Mouse (Mus musculus): ENCODE data around the gene Txnrd1.

Gene Txnrd1

DNA sequence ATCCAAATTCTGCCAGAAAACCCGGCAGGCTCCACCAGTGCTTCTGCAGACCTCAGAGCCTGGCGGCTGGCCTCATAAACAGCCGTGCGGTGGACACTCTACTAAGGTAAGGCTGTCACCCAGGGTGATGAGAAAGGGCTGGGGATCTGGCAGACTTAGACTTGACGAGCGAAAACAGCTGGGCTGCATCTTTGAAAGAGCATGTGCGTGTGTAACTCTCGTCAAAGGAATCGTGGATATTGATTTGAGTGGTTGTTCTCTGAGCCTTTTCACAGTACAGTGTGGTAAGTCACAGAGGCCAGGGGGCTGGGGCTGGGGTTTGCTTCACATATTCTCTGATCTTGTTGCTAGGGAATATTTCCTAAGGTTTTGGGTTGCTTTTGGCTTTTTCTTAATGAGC lies at the start of gene Txnrd1:
Txnrd1 (plus strand) TSS at position 26 of the 400 bp plus-strand sequence.
- peak; percentile 19 to 26 for DNase-seq

DNA sequence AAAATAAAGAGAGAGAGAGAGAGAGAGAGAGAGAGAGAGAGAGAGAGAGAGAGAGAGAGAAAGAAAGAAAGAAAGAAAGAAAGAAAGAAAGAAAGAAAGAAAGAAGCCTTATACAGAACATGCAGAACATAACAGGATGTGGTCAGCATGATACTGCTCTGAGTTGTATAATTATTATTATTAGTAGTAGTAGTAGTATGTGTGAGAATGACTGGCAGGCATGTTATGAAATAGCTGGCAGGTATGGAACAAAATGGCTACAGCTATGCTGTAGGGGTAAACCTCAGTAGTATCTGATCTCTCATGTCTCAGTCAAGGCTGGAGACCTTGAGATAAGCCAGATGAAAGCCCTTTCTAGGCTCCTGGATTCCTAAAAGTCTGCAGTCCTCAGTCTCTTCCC lies 44.6 kb upstream of the Txnrd1 start:
- DNase-seq: no peak

DNA sequence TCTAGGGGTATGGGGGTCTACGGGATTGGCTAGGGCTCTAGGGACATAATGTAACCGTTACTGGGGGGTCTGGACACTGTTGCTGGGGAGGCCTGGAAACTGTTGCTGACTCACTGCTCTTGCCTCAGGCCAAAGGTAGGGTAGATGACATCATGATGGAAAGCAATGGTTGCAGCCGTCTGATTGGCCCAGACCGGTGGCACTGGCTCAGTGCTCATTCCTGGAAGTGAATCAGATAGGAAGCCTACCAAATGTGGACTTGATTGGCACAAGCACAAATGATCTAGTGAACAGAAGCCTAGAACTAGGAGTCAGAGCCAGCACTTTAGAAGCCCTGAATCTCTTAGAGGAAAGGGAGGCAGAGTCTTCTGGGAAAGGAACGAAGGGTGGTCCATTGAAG lies 43.2 kb upstream of the Txnrd1 start:
- no peak for DNase-seq

DNA sequence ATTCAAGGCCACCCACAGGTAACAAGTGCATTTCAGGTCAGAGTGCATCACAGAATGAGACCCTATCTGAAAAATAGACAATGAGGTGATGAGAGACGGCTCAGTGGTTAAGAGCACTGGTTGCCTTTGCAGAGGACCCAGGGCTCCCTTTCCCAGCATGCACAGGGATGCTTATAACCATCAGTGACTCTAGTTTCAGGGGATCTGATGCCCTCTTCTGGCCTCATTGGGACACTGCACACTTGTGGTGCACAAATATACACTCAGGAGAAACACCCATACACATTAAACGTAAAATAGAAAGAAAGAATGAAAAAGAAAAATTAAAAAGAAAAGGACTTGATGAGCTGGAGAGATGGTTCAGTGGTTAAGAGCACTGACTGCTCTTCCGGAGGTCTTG lies 42.0 kb upstream of the Txnrd1 start:
- DNase-seq: no peak

DNA sequence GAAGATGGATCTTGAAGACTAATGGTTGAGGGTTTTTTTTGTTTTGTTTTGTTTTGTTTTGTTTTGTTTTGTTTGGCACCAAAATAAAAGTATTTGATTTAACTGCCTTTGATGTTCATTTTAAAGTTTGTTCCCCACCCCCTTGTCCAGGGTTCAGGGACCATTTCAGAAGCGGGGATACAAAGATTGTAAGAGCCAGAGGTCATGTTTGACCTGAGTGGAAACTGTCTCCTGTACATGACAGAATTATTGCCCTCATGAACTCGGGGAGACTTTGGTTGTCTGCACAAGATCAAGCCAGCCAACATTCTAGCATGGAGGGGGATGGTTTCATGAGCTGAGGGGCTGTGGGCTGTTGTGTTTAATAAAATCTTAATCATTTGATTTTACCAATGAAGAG lies 41.4 kb upstream of the Txnrd1 start:
- DNase-seq: no peak

DNA sequence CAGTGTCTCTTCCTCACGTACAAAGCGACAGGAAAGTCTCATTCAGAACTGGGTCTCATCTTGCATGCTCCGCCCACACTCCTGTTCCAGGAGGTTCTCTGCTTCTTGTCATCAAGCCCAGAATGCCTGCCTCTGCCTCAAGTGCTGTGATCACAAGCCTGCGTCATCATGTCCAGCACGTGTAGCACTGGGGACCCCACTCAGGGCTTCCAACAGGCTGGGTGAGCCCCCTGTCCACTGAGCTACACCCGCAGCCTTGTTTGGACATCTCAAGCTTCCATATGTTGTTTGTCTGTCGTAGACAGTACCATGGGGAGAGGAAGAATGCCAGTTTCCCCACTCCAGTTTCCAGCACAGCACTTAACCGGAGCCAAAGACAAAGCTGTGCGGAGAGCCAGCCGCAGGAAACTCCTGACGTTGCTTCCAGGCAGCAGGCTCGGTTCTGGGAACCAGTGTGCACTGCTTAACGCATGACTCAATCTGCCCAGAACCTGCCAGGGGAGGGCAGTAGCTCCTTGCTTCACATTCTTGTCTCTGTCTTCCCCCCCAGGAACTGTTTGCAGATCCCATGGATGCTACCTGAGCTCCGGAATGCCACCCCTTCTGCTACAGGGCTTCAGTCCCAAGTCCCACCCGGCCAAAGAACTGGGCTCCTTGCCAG lies 38.5 kb upstream of the Txnrd1 start:
- peak; percentile 63 to 74 for DNase-seq

DNA sequence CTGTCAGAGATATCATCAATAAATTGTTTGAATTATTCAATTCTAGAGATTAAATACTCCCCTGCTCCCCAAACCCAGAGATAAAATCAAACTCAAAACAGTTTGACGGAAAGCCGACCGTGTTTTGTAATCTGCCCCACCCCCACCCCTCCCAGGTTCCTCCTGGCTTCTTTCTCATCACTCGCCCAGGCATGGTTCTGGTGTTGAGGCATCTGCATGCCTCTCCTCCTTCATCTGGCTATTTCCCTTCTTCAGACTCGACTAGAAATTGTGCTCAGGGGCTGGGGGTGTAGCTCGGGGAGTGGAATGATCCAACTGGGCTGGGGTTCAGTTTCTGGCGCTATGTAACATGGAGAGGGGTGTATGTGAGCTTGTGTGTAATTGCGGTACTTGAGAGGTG lies 38.0 kb upstream of the Txnrd1 start:
- DNase-seq: no peak

DNA sequence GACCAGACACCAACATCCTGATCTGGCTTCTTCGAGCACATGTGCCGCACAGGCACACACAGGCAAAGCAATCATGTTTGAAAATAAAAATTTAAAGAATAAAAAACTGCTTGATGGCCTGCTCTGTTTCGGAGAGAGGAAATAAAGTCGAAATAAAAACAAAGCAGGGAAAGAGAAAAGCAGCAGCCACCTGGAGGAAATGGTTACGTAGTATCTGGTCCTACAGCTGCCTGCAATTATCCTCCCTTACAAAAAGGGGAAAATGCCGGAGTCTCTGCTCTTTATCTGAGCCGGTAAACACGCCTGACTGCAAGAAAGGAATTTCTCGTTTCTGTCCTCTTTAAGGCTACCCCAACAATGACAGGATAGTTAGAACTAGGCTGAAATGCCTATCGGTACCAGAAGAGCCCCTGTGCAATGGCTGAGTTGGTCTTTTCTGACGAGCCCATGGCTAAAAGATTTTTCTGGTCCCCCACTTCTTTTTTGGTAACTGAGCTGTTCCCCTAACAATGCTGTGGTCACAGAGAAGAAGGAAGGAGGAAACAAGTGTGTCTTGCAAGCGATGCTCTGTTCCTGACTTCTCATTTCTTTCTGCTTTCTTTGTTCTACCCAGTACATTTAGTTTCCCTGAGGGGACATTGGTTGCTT lies 37.2 kb upstream of the Txnrd1 start:
- no peak for DNase-seq

DNA sequence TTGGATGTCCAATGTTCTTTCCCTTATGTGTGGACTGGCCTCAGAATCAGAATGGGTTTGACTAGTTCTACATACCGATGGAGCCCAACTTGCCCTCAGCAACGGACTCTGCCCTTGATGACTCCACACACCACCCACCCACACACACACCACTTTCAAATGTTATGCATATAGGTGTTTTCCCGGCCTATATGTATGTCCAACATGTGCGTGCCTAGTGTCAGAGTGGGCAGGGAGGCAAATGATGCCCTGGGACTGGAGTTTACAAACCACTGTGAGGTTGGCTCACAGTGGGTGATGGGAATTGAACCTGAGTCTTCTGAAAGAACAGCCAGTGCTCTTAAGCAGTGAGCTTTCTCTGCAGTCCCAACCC lies 36.6 kb upstream of the Txnrd1 start:
- no peak for DNase-seq

DNA sequence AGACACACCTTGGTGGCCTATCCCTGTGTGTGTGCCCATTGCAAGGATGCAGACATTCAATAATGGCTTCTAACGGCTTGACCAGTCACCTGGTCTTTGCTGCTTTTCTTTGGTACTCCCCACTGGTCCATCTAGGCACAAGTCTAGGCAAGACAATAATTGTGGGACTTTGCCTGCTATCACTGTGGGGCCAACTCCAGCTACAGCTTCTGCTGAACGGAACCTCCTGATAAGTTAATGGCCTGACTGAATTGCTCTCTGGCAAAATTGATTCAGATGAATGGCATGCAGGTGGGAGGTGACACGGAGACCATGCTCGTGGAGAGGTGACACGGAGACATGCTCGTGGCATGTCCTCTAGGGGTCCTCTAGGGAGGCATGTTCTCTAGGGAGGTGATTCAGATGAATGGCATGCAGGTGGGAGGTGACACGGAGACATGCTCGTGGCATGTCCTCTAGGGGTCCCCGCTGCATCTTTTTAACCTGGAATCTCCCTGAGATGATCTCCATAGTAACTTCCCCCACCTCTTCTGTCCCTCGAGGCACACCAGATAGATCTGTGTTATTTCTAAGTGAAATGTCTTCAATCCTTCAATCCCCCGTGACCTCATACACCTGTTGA lies 35.3 kb upstream of the Txnrd1 start:
- DNase-seq: no peak

DNA sequence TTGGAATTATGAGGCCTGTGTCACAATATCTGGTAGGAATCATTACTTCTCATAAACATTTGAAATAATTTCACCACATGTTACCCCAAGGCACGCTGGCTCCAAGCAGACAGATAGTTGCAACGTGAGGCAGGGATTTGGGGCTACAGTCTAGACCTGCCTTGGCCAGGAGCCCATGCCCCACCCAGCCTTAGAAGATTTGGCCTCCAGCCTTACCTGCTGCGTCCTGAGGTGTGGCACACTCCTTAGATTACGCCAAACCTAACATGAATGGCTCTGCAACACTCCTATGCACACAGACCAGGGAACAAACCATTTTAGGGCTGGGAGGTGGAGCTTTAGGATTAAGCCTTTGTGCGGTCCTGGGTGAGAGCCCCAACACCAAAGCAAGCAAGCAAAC lies 33.7 kb upstream of the Txnrd1 start:
- DNase-seq: no peak

DNA sequence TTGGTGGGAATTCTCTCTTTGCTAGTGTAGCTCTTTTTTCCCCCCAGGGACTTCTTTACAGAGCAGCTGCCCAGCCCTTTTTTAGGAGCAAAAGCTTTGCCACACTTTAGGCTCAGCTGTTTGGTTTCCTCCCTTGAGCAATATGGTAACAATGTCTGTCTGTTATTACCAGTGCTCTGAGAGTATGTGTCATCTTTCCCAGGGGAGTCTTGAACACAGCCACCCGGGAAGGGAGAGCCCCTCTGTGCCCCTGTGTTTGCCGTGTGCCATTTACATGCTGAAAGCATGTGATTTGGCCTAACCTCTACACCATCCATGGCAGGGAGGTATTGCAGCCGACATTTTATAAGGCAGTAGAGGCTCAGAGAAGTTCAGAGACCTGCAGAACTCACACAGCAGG lies 29.4 kb upstream of the Txnrd1 start:
- DNase-seq: no peak

DNA sequence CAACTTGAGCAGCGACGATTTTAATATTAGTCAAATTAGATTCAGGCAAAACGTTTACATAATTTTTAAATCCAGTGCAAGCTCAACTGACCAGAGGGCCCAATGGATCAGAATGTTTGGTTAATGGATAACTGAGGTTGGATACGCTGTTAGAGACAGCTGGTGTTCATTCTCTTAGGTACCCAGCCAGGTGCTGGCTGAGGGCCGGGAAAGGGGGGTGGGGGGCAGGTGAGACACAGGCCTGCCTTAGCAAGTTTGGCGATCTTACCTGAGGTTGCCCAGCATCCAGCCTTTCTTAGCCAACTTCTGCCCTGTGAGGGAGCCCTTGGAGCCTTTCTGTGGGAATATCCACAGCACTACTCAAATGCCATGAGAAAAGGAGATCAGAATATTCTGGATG lies 28.6 kb upstream of the Txnrd1 start:
- peak; percentile 31 to 62 for DNase-seq

DNA sequence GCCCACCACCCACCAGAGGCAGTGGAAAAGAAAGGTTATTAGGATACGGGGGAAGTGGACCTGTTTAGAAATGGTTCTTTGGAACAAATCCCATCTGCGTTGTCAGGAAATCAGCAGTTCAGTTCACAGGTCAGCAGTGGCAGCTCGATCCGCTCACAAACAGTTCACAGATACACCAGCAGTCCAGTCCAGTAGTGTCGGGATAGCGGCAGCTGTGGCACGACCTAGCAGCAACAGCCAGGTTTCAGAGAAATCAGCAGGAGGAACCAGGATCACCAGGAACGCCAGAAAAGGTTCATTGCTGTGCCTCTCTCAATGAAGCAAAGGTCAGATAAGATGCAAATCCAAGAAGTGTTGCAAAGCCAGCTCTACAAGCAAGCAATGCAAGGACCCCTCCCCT lies 27.3 kb upstream of the Txnrd1 start:
- DNase-seq: no peak

DNA sequence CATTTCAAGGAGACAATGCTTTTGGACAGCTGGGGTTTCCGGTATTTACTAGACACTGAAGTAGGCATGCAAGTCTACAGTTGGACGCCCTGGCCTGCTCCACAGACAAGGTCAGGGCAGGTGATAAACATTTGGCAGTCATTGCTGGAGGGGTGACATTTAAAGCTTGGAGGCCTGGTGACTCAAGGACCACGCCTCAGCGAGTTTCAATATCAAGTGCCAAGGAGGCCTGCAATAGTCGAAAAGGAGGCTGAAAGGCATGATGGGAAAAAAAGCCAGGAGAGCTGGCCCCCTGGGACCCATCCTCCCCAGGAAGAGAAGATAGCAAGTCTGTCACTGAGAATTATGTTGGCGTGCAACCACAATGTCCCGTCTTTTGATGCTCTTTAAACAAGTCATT lies 26.5 kb upstream of the Txnrd1 start:
- no peak for DNase-seq

DNA sequence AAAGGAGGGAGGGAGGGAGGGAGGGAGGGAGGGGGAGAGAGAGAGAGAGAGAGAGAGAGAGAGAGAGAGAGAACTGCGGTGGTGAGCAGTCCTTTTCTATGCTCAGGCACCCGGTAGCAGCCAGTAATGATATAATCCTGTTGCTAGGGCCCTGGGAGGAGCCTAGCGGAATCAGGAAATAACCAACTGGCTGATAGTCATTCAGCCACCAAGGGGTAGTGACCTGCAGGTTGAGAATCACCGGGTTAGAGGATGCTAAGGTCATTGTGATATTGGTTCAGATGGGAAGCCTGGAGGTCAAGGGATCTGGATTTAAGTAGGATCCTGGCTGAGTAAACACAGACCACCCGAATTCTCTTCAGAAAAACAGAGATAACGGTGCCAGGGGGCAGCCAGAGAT lies 25.6 kb upstream of the Txnrd1 start:
- DNase-seq: no peak

DNA sequence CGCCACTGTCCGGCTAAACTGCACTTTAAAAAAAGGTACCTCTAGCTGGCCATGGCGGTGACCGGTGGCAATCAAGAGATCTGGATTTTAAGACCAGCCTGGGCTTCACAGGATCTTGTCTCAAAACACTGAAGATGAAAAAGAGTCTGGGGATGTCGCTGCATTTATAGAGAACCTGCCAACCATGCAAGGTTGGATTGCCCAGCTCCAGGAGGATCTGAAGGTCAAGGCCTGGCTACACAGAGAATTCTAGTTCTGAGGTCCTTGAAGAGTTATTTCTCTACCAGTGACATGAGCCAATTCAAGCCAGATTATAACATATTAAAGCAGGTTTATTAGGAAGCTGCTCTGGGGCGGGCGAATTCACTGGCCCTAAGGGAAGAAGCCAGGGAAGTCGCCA lies 24.9 kb upstream of the Txnrd1 start:
- no peak for DNase-seq

DNA sequence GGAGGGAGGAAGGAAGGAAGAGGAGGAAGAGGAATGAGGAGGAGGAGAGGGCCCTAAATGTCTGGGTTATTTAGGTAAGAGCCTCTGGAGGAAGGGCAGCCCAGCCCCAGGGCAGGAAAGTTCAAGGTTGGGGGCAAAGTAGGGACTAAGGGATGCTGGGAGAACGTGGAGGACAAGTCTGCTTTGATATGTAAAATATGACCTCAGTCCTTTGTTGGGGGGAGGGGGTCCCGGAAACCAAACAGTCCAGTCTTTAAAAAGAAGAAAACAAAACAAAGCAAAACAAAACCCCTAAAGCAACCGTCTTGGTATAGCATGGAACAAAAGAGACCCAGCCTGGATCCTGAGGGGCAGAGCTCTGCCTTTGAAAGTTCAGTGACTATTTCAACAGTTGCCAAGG lies 24.4 kb upstream of the Txnrd1 start:
- DNase-seq: no peak

DNA sequence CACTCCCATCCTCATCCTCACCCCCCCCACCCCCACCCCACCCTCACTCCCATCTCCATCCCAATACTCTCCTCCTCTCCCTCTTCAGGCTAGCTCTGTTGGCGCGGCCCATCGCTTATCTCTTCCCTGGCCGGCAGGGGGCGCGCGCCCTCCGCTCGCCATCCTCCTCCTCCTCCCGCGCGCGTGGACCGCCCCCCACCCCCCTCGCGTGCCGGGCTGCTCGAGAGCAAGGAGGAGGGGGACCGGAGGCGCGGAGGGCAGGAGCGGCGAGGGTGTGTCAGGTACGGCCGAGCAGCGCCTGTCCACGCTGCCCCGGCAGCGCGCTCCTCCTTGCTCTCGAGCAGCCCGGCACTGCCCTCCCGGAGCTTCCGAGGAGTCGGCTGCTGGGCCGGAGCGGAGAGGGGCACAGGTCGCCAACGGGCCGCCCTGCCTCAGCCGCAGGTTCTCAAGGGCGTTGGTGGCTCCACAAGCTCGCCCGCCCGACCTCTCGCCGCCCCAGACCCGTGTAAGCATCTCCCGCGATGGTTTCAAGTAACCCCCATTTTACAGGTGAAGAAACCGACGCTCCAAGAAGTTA lies 21.8 kb upstream of the Txnrd1 start:
- DNase-seq: peak; percentile 84 to 89

DNA sequence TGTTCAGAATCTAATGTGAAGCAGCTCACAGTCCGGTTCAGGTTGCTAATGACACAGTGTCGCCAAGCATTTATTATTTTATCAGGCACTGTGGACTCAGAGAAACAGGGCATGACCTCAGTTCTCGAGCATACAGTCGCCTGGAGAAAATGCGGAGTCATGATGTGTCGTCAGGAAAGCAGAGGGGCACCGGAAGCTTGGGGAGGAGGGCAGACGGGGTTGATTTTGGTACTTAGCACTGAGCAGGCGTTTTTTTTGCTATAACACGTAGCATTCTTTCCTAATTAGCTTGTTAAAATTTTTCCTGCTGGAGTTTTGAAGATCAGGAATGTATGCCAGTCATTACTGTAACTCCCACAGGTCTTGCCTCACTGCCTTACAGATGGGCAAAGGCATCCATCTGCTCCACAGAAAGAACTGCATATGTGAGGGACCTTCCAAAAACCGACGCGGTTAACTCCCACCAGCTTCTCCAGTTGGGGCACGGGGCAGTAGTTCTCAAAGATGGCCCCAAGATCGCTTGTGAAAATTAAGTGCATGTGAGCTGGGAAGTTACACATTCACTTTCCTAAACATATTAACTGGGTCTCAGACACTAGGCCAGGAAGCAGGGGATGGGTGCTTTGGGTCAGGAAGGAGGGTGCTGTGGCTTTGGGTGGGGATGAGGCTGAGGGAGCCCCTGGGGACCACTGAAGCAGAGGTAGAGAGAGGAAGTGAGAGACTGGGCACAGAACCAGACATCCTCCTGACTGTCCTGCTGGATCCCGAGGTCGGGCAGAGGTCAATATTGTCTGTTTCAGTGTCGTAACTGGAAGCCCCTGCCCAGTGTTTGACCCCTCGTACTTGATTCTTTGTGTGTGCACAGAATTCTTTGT lies 19.4 kb upstream of the Txnrd1 start:
- peak; percentile 41 to 54 for DNase-seq

DNA sequence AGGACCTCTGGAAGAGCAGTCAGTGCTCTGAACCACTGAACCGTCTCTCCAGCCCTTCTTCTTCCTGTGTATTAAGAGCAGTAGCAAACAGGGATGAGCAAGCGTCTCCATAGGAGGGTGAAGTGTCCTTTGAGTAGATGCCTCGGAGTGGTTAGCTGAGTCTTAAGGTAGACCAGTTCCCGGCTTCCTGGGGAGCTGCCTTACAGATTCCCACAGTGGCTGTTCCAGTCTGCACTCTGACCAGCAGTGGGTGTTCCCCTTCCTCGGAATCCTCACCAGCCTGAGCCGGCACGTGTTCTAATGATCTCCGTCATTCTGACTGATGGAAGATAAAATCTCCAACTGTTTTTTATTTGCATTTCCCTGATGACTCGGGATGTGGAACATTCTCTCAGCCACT lies 17.3 kb upstream of the Txnrd1 start:
- DNase-seq: no peak

DNA sequence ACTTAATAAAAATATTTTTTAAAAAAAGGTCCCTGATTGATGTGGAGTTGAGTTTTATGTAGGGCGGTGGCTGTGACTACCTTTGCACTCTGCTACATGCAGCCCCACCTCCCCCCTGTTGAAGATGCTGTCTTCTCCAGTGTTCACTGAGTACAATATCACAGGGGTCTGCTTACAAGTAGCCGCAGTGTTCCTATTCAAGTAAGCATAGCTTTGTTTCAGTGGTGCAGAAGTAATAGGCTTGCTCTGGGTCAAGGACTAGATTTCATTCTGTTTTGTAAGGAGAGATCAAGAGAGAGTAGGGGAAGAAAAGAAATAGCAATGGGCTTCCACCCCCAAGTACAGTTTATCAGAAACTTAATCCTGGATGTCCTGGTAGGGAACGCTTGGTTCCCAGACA lies 16.2 kb upstream of the Txnrd1 start:
- no peak for DNase-seq

DNA sequence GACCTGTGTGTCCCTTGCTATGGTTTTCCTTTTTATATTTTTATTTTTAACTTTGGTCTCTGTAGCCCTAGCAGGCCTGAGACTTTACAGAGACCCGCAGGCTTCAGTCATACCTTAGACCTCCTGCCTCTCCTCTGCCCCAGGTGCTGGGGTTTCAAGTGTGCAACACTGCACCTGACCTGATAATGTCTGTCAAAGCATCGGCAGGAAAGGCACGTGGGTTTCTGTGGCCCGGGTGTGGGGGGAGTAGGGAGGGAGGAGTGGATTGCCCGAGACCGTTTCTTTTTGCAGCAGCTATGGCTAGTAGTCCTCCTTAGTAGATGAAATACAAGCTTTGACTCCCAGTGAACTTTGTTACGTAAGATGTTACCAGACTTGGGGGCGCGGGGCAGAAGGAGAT lies 15.8 kb upstream of the Txnrd1 start:
- DNase-seq: no peak
